Comparison of ENCODE assay signal across 7 mouse cellular contexts in genomic region chr19:44145702-44146567, GRCm38 (mm10). TPM values are rescaled to one million over a fixed set of nuclear protein-coding genes. Genes with fewer than 3 reads are reported as not detected.
DNase-seq lines count a peak whose midpoint lies in the region; ATAC-seq and TF ChIP-seq lines count a peak whose summit lies in the region.

Gene Bloc1s2, minus strand, starts transcription at chr19:44146446.

- H3K9ac ChIP-seq in embryonic facial prominence, embryonic 12.5 days: peak within 1 kb of the TSS; percentile 77
- H3K9ac ChIP-seq in limb, embryonic 12.5 days (replicated peaks): peak within 1 kb of the TSS; percentile 77
- peak within 1 kb of the TSS; percentile 79 for H3K9ac ChIP-seq in midbrain, embryonic 15.5 days

- TF ChIP-seq CTCF in kidney, adult 2 months (conservative IDR thresholded peaks at IDR 0.05; ENCODE audit: insufficient read depth, insufficient read length, low read depth, low read length): no peak
- no peak for TF ChIP-seq CTCF in spleen, adult 2 months (IDR thresholded peaks at IDR 0.05; ENCODE audit: extremely low read depth, insufficient read depth, insufficient read length, insufficient replicate concordance)

- H3K9me3 ChIP-seq in embryonic facial prominence, embryonic 12.5 days: no peaks in the 10 kb centered on the region
- no peaks in the 10 kb centered on the region for H3K9me3 ChIP-seq in limb, embryonic 12.5 days
- no peaks in the 10 kb centered on the region for H3K9me3 ChIP-seq in midbrain, embryonic 15.5 days

- peaks cover 33% of the 10 kb centered on the region for H3K36me3 ChIP-seq in embryonic facial prominence, embryonic 12.5 days
- peaks cover 3% of the 10 kb centered on the region for H3K36me3 ChIP-seq in kidney, adult 2 months (ENCODE audit: control insufficient read depth, insufficient read depth, low read length)
- peaks cover 37% of the 10 kb centered on the region for H3K36me3 ChIP-seq in limb, embryonic 12.5 days
- peaks cover 17% of the 10 kb centered on the region for H3K36me3 ChIP-seq in midbrain, embryonic 15.5 days (replicated peaks)
- peaks cover 14% of the 10 kb centered on the region for H3K36me3 ChIP-seq in spleen, adult 2 months (ENCODE audit: control insufficient read depth, insufficient read depth, low read length)

- peak; percentile 31 for TF ChIP-seq POLR2A in kidney, adult 2 months (IDR thresholded peaks at IDR 0.05; ENCODE audit: low read depth, low read length)
- TF ChIP-seq POLR2A in spleen, adult 2 months (IDR thresholded peaks at IDR 0.05; ENCODE audit: low read depth, low read length): peak; percentile 74

- H3K27ac ChIP-seq in embryonic facial prominence, embryonic 12.5 days: 0 out of 2 replicates have a peak within 1 kb of the TSS, but pooled peaks have one; percentile 60
- H3K27ac ChIP-seq in kidney, adult 2 months (ENCODE audit: insufficient read depth, low read depth, low read length): 0 out of 2 replicates have a peak within 1 kb of the TSS, but pooled peaks have one; percentile 22
- H3K27ac ChIP-seq in limb, embryonic 12.5 days: 0 out of 2 replicates have a peak within 1 kb of the TSS, but pooled peaks have one; percentile 50
- peak within 1 kb of the TSS; percentile 78 for H3K27ac ChIP-seq in midbrain, embryonic 15.5 days
- peak within 1 kb of the TSS; percentile 55 for H3K27ac ChIP-seq in spleen, adult 2 months (ENCODE audit: insufficient read depth, low read length)

- peaks cover 7% of the 10 kb centered on the region; the same call in 1 of the 2 replicates for H3K4me1 ChIP-seq in embryonic facial prominence, embryonic 12.5 days
- H3K4me1 ChIP-seq in kidney, adult 2 months (ENCODE audit: control insufficient read depth, insufficient read depth, low read length): no peaks in the 10 kb centered on the region; the same call in 1 of the 2 replicates
- peaks cover 7% of the 10 kb centered on the region for H3K4me1 ChIP-seq in limb, embryonic 12.5 days (replicated peaks)
- peaks cover 15% of the 10 kb centered on the region for H3K4me1 ChIP-seq in midbrain, embryonic 15.5 days
- H3K4me1 ChIP-seq in spleen, adult 2 months (ENCODE audit: control insufficient read depth, insufficient read depth, insufficient read length): peaks cover 11% of the 10 kb centered on the region; the same call in 1 of the 2 replicates

- 0 out of 2 replicates have a peak, but pooled peaks cover 4% of the 10 kb centered on the region for H3K27me3 ChIP-seq in embryonic facial prominence, embryonic 12.5 days
- H3K27me3 ChIP-seq in kidney, adult 2 months (replicated peaks; ENCODE audit: control insufficient read depth, insufficient read depth, low read length): no peaks in the 10 kb centered on the region
- 0 out of 2 replicates have a peak, but pooled peaks cover 9% of the 10 kb centered on the region for H3K27me3 ChIP-seq in limb, embryonic 12.5 days
- peaks cover 12% of the 10 kb centered on the region; the same call in 1 of the 2 replicates for H3K27me3 ChIP-seq in midbrain, embryonic 15.5 days (replicated peaks)
- H3K27me3 ChIP-seq in spleen, adult 2 months (ENCODE audit: control insufficient read depth, insufficient read depth, low read length): no peaks in the 10 kb centered on the region

- 0 out of 2 replicates have a peak, but pooled peaks have one; percentile 15 for ATAC-seq in embryonic facial prominence, embryonic 12.5 days (ENCODE audit: insufficient number of reproducible peaks, insufficient read depth, low FRiP score, low TSS enrichment)
- peak; percentile 81 for ATAC-seq in limb, embryonic 12.5 days (ENCODE audit: insufficient number of reproducible peaks, insufficient read depth, low FRiP score, low TSS enrichment, low read depth)
- peak; percentile 95 for ATAC-seq in midbrain, embryonic 15.5 days (replicated peaks)

- peak; percentile 91 for DNase-seq in adrenal gland, postnatal 25 days
- peak; percentile 92 to 93 for DNase-seq in heart, adult 18-20 months
- peak; percentile 95 for DNase-seq in kidney, adult 2 months
- peak; percentile 73 to 90 for DNase-seq in spleen, adult 2 months (ENCODE audit: low read depth in 1 of 2, low spot score in 2 of 2)

- H3K4me2 ChIP-seq in embryonic facial prominence, embryonic 12.5 days (replicated peaks): peak within 1 kb of the TSS; percentile 76
- H3K4me2 ChIP-seq in limb, embryonic 12.5 days: peak within 1 kb of the TSS; percentile 78
- H3K4me2 ChIP-seq in midbrain, embryonic 15.5 days: peak within 1 kb of the TSS; percentile 74

- 4% methylated on average over 44 of the region's 46 CpGs for WGBS in embryonic facial prominence, embryonic 12.5 days
- WGBS in kidney, adult 2 months: 2% methylated on average over 46 of the region's 46 CpGs
- WGBS in limb, embryonic 12.5 days: 3% methylated on average over 46 of the region's 46 CpGs
- WGBS in midbrain, embryonic 15.5 days: 2% methylated on average over 46 of the region's 46 CpGs
- WGBS in spleen, adult 2 months: 1% methylated on average over 46 of the region's 46 CpGs

- peak within 1 kb of the TSS; percentile 76 for H3K4me3 ChIP-seq in embryonic facial prominence, embryonic 12.5 days
- H3K4me3 ChIP-seq in kidney, adult 2 months (ENCODE audit: insufficient read depth, low read depth, low read length): peak within 1 kb of the TSS; percentile 93
- H3K4me3 ChIP-seq in limb, embryonic 12.5 days (replicated peaks): peak within 1 kb of the TSS; percentile 72
- peak within 1 kb of the TSS; percentile 84 for H3K4me3 ChIP-seq in midbrain, embryonic 15.5 days
- peak within 1 kb of the TSS; percentile 77 for H3K4me3 ChIP-seq in spleen, adult 2 months (ENCODE audit: extremely low read depth, insufficient read depth, insufficient read length)

RNA-seq across cellular contexts. Expression of gene Bloc1s2, which starts in this region (rescaled TPM):
- total RNA-seq in adrenal gland, postnatal 25 days (2021): 24.7 and 36.9 TPM in 2 replicates
- 95.5 and 96.2 TPM in 2 replicates for polyA plus RNA-seq in embryonic facial prominence, embryonic 12.5 days (2016; fragmentation: Nextera tagmentation; extraction: Ambion mirVana)
- 10 to 100 TPM; 19.0 to 24.3 TPM for total RNA-seq in heart, adult 18-20 months (2021)
- 19.7 and 28.1 TPM in 2 replicates for polyA plus RNA-seq in kidney, adult 2 months (2012; rRNA removed)
- 105 and 108 TPM in 2 replicates for polyA plus RNA-seq in limb, embryonic 12.5 days (2016; fragmentation: Nextera tagmentation; extraction: Ambion mirVana)
- 143 and 159 TPM in 2 replicates for polyA plus RNA-seq in midbrain, embryonic 15.5 days (2015; fragmentation: Nextera tagmentation; extraction: Ambion mirVana)
- 28.2 and 38.1 TPM in 2 replicates for polyA plus RNA-seq in spleen, adult 2 months (2012; rRNA removed)

Comparison
In these comparisons a context has a peak if more than half of its experiments do, and no peak if none do; other contexts are left out.
1. Peak in every context shown above with its lines: DNase-seq, ATAC-seq, H3K4me3 ChIP-seq and H3K27ac ChIP-seq.
2. ATAC-seq: peak in every context shown above with its lines; median percentile 95 in midbrain, embryonic 15.5 days; 81 in limb, embryonic 12.5 days; 15 in embryonic facial prominence, embryonic 12.5 days.
3. H3K27ac ChIP-seq: peak in every context shown above with its lines; median percentile 78 in midbrain, embryonic 15.5 days; 60 in embryonic facial prominence, embryonic 12.5 days; 55 in spleen, adult 2 months; 50 in limb, embryonic 12.5 days; 22 in kidney, adult 2 months.